Mouse (Mus musculus) liver, adult 2 months (tissue): ENCODE measurements at regions not wholly inside any gene's neighbourhood (a gene's known extent, or its start where the extent isn't known, plus 50 kb on each side); places are given as distances from the start of the nearest gene placed in this dataset.
"Not testable (repeated sequence)": the region's sequence is repeated elsewhere in the genome, so short reads cannot be mapped to it uniquely, and the experiment has no call there.

Experiments
- DNase-seq: peaks from one replicate; pipeline ENCODE4 v3.0.0-alpha.2; 2011; ENCODE audit warnings: low read depth, low spot score; ENCODE audit errors: extremely low read depth
- H3K27ac ChIP-seq: fragments of 200-500 bp; replicated peaks from 2 replicates; pipeline ENCODE4 v1.5.1; 2012; ENCODE audit warnings: low read depth, mild to moderate bottlenecking, control low read depth, inconsistent platforms, low read length; ENCODE audit not compliant: insufficient read depth
- H3K27me3 ChIP-seq: fragments of 200-500 bp; 2 replicates; pipeline ENCODE4 v1.6.1; 2012; ENCODE audit warnings: mild to moderate bottlenecking, moderate library complexity, low read length, inconsistent platforms; ENCODE audit not compliant: control insufficient read depth, insufficient read depth
- H3K36me3 ChIP-seq: fragments of 200-500 bp; 2 replicates; pipeline ENCODE4 v1.6.1; 2012; ENCODE audit warnings: low read length, inconsistent platforms; ENCODE audit not compliant: control insufficient read depth, insufficient read depth
- H3K4me1 ChIP-seq: fragments of 200-500 bp; 2 replicates; pipeline ENCODE4 v1.6.1; 2011; ENCODE audit warnings: low read length; ENCODE audit not compliant: control insufficient read depth, insufficient read depth
- H3K4me3 ChIP-seq: fragments of 200-500 bp; 2 replicates; pipeline ENCODE4 v1.5.1; 2011; ENCODE audit warnings: low read depth, mild to moderate bottlenecking, control low read depth, low read length, moderate library complexity; ENCODE audit not compliant: insufficient read depth
- H3K79me2 ChIP-seq: fragments of 200-500 bp; 2 replicates; pipeline ENCODE4 v1.6.1; 2012; ENCODE audit warnings: inconsistent platforms, mild to moderate bottlenecking, low read length, moderate library complexity; ENCODE audit not compliant: control insufficient read depth, insufficient read depth
- H3K9ac ChIP-seq: fragments of 200-500 bp; 2 replicates; pipeline ENCODE4 v1.6.1; 2012; ENCODE audit warnings: low read depth, mild to moderate bottlenecking, control low read depth, inconsistent platforms, low read length
- CTCF ChIP-seq: fragments of 200-500 bp; IDR thresholded peaks from 2 replicates; pipeline ENCODE4 v1.5.1; 2011; ENCODE audit warnings: low read depth, low read length, control low read depth
- POLR2A ChIP-seq: fragments of 200-500 bp; IDR thresholded peaks from 2 replicates; pipeline ENCODE4 v1.6.1; 2011; ENCODE audit warnings: low read length, control low read depth; ENCODE audit not compliant: insufficient read depth; ENCODE audit errors: extremely low read depth
- WGBS: fragments of 180-500 bp; shearing (Covaris S2); methylation state at CpG from one replicate; pipeline ENCODE4 v1.1.7; 2018; 5-methylcytosine and 5-hydroxymethylcytosine counted together

- no peak overlapping the region for H3K9ac ChIP-seq
- no peak overlapping the region for H3K4me3 ChIP-seq
- DNase-seq: no peak
- H3K27ac ChIP-seq: no peak overlapping the region
- H3K36me3 ChIP-seq: no peaks in the 10 kb centered on the region
- no peaks in the 10 kb centered on the region for H3K79me2 ChIP-seq
- no peaks in the 10 kb centered on the region for H3K4me1 ChIP-seq
- H3K27me3 ChIP-seq: no peaks in the 10 kb centered on the region
- no peak for TF ChIP-seq CTCF
- TF ChIP-seq POLR2A: no peak
- WGBS: 76% methylated on average over 6 of the region's 6 CpGs
Observed at GRCm38 (mm10) chr16:63191181-63191580, 337.1 kb downstream of the Pros1 start.

GRCm38 (mm10) chr16:63191623-63192022, 337.5 kb downstream of the Pros1 start:
- Histone ChIP-seq H3K9ac (no peak overlapping the region), H3K79me2 (no peaks in the 10 kb centered on the region), H3K4me1 (no peaks in the 10 kb centered on the region), H3K36me3 (no peaks in the 10 kb centered on the region), H3K27me3 (no peaks in the 10 kb centered on the region), H3K27ac (no peak overlapping the region), H3K4me3 (no peak overlapping the region)
- DNase-seq: no peak
- no peak for TF ChIP-seq CTCF
- 87% methylated on average over 1 of the region's 1 CpGs for WGBS

- TF ChIP-seq CTCF (no peak), POLR2A (no peak)
- WGBS: 76% methylated on average over 2 of the region's 2 CpGs
- no peak overlapping the region for H3K4me3 ChIP-seq
Observed at GRCm38 (mm10) chr16:63194595-63194994, 340.5 kb downstream of the Pros1 start.

DNA sequence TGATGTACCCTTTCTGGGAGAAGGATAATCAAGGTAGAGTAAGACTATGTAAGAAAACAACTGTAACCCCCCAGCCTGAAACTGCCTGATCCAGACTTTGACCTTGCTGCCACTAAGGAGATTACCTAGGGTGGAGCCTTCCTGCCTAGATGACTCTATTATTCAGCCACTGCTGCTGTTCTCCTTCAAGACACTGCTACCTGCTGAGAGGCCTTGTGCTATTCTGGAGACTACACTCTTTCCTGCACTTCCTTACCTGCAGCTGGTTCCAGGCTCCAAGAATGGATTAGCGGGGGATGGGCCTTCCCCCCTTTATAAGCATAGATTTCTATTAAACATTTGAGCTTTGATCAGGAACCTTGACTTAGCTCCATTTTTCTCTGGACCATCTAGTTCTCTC, 359.4 kb downstream of the Pros1 start:
- H3K27ac ChIP-seq, H3K9ac ChIP-seq, DNase-seq, H3K36me3 ChIP-seq, H3K79me2 ChIP-seq, H3K27me3 ChIP-seq, H3K4me1 ChIP-seq, H3K4me3 ChIP-seq: not testable (repeated sequence)
- 78% methylated on average over 1 of the region's 1 CpGs for WGBS

More at GRCm38 (mm10) chr16:63194595-63194994, 340.5 kb downstream of the Pros1 start:
- H3K27ac ChIP-seq: no peak overlapping the region
- no peaks in the 10 kb centered on the region for H3K36me3 ChIP-seq
- H3K27me3 ChIP-seq: no peaks in the 10 kb centered on the region
- no peaks in the 10 kb centered on the region for H3K4me1 ChIP-seq
- H3K9ac ChIP-seq: no peak overlapping the region
- no peak for DNase-seq
- no peaks in the 10 kb centered on the region for H3K79me2 ChIP-seq

DNA sequence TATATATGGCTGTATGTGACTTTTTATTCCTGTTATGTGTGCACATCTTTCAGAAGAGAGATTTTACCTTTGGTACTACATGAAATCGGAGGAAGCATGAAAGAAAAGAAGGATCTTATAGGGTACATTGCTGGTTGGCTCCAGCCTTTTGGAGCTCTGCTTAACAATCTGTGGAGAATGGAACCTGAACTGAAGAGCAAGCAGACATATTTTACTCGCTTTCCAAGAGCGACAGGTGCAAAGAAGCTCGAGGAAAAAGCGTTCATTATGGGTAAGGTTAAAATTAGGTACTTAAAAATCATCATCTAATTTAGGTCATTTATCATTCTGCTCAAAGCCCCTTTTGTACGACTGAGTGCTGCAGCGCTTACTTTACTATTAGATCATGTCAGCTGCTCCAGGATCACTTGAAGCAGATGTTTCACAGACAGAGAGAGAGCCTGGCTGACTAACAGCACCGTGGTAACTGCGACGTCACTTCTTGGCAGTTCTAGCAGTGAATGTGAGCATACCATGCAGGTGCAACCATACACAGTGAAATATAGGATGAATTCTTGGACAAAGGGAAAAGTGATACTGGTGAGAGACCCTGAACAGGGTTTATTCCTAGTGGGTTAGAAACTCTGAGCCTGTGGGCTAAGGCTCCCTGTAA, 366.2 kb downstream of the Pros1 start:
- DNase-seq: no peak
- Histone ChIP-seq H3K79me2 (no peaks in the 10 kb centered on the region), H3K4me1 (no peaks in the 10 kb centered on the region), H3K4me3 (no peak overlapping the region), H3K27ac (no peak overlapping the region), H3K9ac (no peak overlapping the region), H3K27me3 (no peaks in the 10 kb centered on the region), H3K36me3 (no peaks in the 10 kb centered on the region)
- WGBS: 77% methylated on average over 10 of the region's 10 CpGs
- TF ChIP-seq POLR2A: no peak
- no peak for TF ChIP-seq CTCF

DNA sequence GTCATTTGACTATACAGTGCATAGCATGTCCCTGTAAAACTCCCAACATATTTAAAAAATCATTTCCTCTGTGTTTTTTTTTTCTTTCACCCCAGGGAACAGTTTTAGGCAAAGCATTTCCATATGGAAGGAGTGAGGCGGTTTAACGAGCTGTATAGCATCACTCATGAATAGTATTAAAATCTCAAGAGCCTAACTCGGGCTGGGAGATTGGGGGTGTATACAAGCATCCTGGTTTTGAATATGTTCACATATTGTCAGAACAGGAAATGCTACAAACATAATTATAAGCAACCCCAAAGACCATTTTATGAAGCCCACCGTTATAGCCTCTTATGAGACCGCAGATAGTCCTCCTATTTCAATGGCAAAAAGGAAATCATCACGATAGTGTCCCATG, 370.5 kb downstream of the Pros1 start:
- no peaks in the 10 kb centered on the region for H3K4me1 ChIP-seq
- H3K36me3 ChIP-seq: no peaks in the 10 kb centered on the region
- no peak overlapping the region for H3K9ac ChIP-seq
- no peak overlapping the region for H3K4me3 ChIP-seq
- no peak overlapping the region for H3K27ac ChIP-seq
- no peaks in the 10 kb centered on the region for H3K27me3 ChIP-seq
- H3K79me2 ChIP-seq: no peaks in the 10 kb centered on the region
- TF ChIP-seq POLR2A: no peak
- TF ChIP-seq CTCF: no peak
- DNase-seq: no peak
- 86% methylated on average over 6 of the region's 6 CpGs for WGBS
